Mouse (Mus musculus) neural tube, embryonic 10.5 days (tissue): ENCODE results near the gene Lrp5.

ENCODE experiments used
- DNase-seq: peaks from one replicate; pipeline ENCODE4 v3.0.0-alpha.2; 2017; ENCODE audit warnings: low spot score; ENCODE audit errors: extremely low spot score

Gene Lrp5

GRCm38 (mm10) chr19:3686215-3686894, at the start of gene Lrp5:
Gene Lrp5 (minus strand): TSS chr19:3686564.
- peak; percentile 54 for DNase-seq

- DNase-seq = no peak
Observed at GRCm38 (mm10) chr19:3736001-3736400, 49.6 kb upstream of the Lrp5 start.

GRCm38 (mm10) chr19:3730781-3731646, 44.6 kb upstream of the Lrp5 start:
- DNase-seq = no peak

- DNase-seq = no peak
Observed at GRCm38 (mm10) chr19:3728901-3729300, 42.5 kb upstream of the Lrp5 start.

GRCm38 (mm10) chr19:3724779-3725178, 38.4 kb upstream of the Lrp5 start:
- peak; percentile 66 for DNase-seq

- DNase-seq = peak; percentile 41
Observed at GRCm38 (mm10) chr19:3723904-3724303, 37.5 kb upstream of the Lrp5 start.

GRCm38 (mm10) chr19:3723170-3723569, 36.8 kb upstream of the Lrp5 start:
- no peak for DNase-seq

GRCm38 (mm10) chr19:3719362-3719891, 33.1 kb upstream of the Lrp5 start:
- no peak for DNase-seq

- DNase-seq = peak; percentile 66
Observed at GRCm38 (mm10) chr19:3718481-3719361, 32.4 kb upstream of the Lrp5 start.

- no peak for DNase-seq
Observed at GRCm38 (mm10) chr19:3714381-3714780, 28.0 kb upstream of the Lrp5 start.

GRCm38 (mm10) chr19:3710436-3710835, 24.1 kb upstream of the Lrp5 start:
- no peak for DNase-seq

GRCm38 (mm10) chr19:3709013-3709787, 22.8 kb upstream of the Lrp5 start:
- no peak for DNase-seq

- peak; percentile 99 for DNase-seq
Observed at GRCm38 (mm10) chr19:3708078-3709012, 22.0 kb upstream of the Lrp5 start, which contains the start of gene 1810055G02Rik. Gene 1810055G02Rik (plus strand): TSS chr19:3708293.

- no peak for DNase-seq
Observed at GRCm38 (mm10) chr19:3707553-3707952, 21.2 kb upstream of the Lrp5 start.

GRCm38 (mm10) chr19:3706258-3706657, 19.9 kb upstream of the Lrp5 start:
- DNase-seq = no peak

- DNase-seq = no peak
Observed at GRCm38 (mm10) chr19:3702460-3702859, 16.1 kb upstream of the Lrp5 start.

- DNase-seq = peak; percentile 85
Observed at GRCm38 (mm10) chr19:3699508-3700438, 13.4 kb upstream of the Lrp5 start.

- DNase-seq = no peak
Observed at GRCm38 (mm10) chr19:3698035-3698434, 11.7 kb upstream of the Lrp5 start.
